Mouse (Mus musculus) lung, adult 2 months (tissue): Measurements from ENCODE around the gene Usp15.

ENCODE experiments used
- CTCF ChIP-seq: fragments of 200-500 bp; IDR thresholded peaks from 2 replicates; pipeline ENCODE4 v1.5.1; 2011; ENCODE audit warnings: mild to moderate bottlenecking, low read length, control low read depth; ENCODE audit not compliant: insufficient read depth
- POLR2A ChIP-seq: fragments of 200-500 bp; IDR thresholded peaks from 2 replicates; pipeline ENCODE4 v1.6.1; 2011; ENCODE audit warnings: low read depth, mild to moderate bottlenecking, control low read depth, low read length, borderline replicate concordance; ENCODE audit errors: extremely low read depth

- TF ChIP-seq POLR2A (no peak), CTCF (no peak)
Measured at GRCm38 (mm10) chr10:123170898-123171297, 25.9 kb downstream of the Usp15 start.
